Mouse (Mus musculus) heart, postnatal 0 days (tissue): ENCODE data around the gene Commd6. TPM values are rescaled to one million over a fixed set of nuclear protein-coding genes. Genes with fewer than 3 reads are reported as not detected.
"Not testable (repeated sequence)": the region's sequence is repeated elsewhere in the genome, so short reads cannot be mapped to it uniquely, and the experiment has no call there.

Experiments used
- ATAC-seq: fragments of 200-750 bp; cut with Nextera tagmentation; 2 replicates; pipeline ENCODE4 v1.8.0; 2017; ENCODE audit warnings: low read depth, moderate number of reproducible peaks, moderate library complexity; ENCODE audit not compliant: insufficient read depth
- DNase-seq: peaks from one replicate; pipeline ENCODE4 v3.0.0-alpha.2; 2016; ENCODE audit warnings: low spot score
- H3K27ac ChIP-seq: fragments of 300-500 bp; sonication (generic); 2 replicates; pipeline ENCODE4 v1.5.1; 2014; ENCODE audit warnings: low read depth, mild to moderate bottlenecking
- H3K27me3 ChIP-seq: fragments of 300-500 bp; sonication (generic); 2 replicates; pipeline ENCODE4 v1.6.1; 2014; ENCODE audit warnings: low read length, mixed read lengths; ENCODE audit not compliant: control insufficient read depth, insufficient read depth
- H3K36me3 ChIP-seq: fragments of 300-500 bp; sonication (generic); replicated peaks from 2 replicates; pipeline ENCODE4 v1.6.1; 2014; ENCODE audit warnings: low read length, mixed read lengths; ENCODE audit not compliant: control insufficient read depth, insufficient read depth
- H3K4me1 ChIP-seq: fragments of 300-500 bp; sonication (generic); 2 replicates; pipeline ENCODE4 v1.6.1; 2014; ENCODE audit warnings: antibody characterized with exemption; ENCODE audit not compliant: control insufficient read depth, insufficient read depth
- H3K4me2 ChIP-seq: fragments of 300-500 bp; sonication (generic); 2 replicates; pipeline ENCODE4 v1.6.1; 2014; ENCODE audit warnings: low read depth, mild to moderate bottlenecking, low read length, moderate library complexity
- H3K4me3 ChIP-seq: fragments of 300-500 bp; sonication (generic); 2 replicates; pipeline ENCODE4 v1.5.1; 2014; ENCODE audit warnings: low read depth, low read length
- H3K9ac ChIP-seq: fragments of 300-500 bp; sonication (generic); replicated peaks from 2 replicates; pipeline ENCODE4 v1.6.1; 2014; ENCODE audit warnings: low read depth, low read length, mixed read lengths
- H3K9me3 ChIP-seq: fragments of 300-500 bp; sonication (generic); replicated peaks from 2 replicates; pipeline ENCODE4 v1.6.1; 2016; ENCODE audit warnings: low read length; ENCODE audit not compliant: control insufficient read depth
- CTCF ChIP-seq: IDR thresholded peaks from 2 replicates; pipeline ENCODE4 v1.5.1; 2016; ENCODE audit warnings: antibody characterized with exemption, control low read depth, low read depth
- EP300 ChIP-seq: IDR thresholded peaks from 2 replicates; pipeline ENCODE4 v1.6.1; 2016; ENCODE audit warnings: antibody characterized with exemption, low read depth
- WGBS: fragments of 180-500 bp; shearing (Covaris S2); extraction: QIAGEN DNeasy Blood & Tissue Kit; methylation state at CpG from one replicate; pipeline ENCODE4 v1.1.7; 2014; 5-methylcytosine and 5-hydroxymethylcytosine counted together
- polyA plus RNA-seq: library from polyadenylated mRNA; unstranded; fragments of >200 nt; fragmentation: Nextera tagmentation; extraction: Ambion mirVana; gene quantifications from 2 replicates; pipeline ENCODE4 v1.2.1, GENCODE M21; 2015
- total RNA-seq: library from RNA; depleted of rRNA; stranded (reverse); fragments of >200 nt; gene quantifications from 2 replicates; pipeline ENCODE4 v1.2.3, GENCODE M21; 2014; ENCODE audit warnings: low replicate concordance

Commd6 gene
- total and polyA plus RNA-seq, 2 experiments from 2014 or later = 20.7 to 74.8 TPM

- H3K27ac ChIP-seq = no peak overlapping the region
- ATAC-seq (no peak), DNase-seq (no peak)
- no peak overlapping the region for H3K4me3 ChIP-seq
- H3K4me2 ChIP-seq = no peak overlapping the region
- no peak for TF ChIP-seq CTCF
- no peaks in the 10 kb centered on the region for H3K9me3 ChIP-seq
- no peaks in the 10 kb centered on the region for H3K27me3 ChIP-seq
- H3K9ac ChIP-seq = no peak overlapping the region
- no peaks in the 10 kb centered on the region for H3K36me3 ChIP-seq
- peaks cover 6% of the 10 kb centered on the region for H3K4me1 ChIP-seq
- WGBS = 93% methylated on average over 9 of the region's 9 CpGs
Measured at GRCm38 (mm10) chr14:101596691-101597090, 43.8 kb downstream of the Commd6 start.

- no peak for DNase-seq
- Histone ChIP-seq H3K9me3 (no peaks in the 10 kb centered on the region), H3K27me3 (no peaks in the 10 kb centered on the region), H3K4me1 (peaks cover 6% of the 10 kb centered on the region), H3K4me2 (no peak overlapping the region), H3K36me3 (no peaks in the 10 kb centered on the region), H3K9ac (no peak overlapping the region), H3K27ac (no peak overlapping the region), H3K4me3 (no peak overlapping the region)
- no peak for TF ChIP-seq CTCF
- TF ChIP-seq EP300 = no peak
- 71% methylated on average over 13 of the region's 13 CpGs for WGBS
- peak; percentile 33; the same call in 1 of the 2 replicates for ATAC-seq
Measured at GRCm38 (mm10) chr14:101595301-101596080, 45.0 kb downstream of the Commd6 start.

DNA sequence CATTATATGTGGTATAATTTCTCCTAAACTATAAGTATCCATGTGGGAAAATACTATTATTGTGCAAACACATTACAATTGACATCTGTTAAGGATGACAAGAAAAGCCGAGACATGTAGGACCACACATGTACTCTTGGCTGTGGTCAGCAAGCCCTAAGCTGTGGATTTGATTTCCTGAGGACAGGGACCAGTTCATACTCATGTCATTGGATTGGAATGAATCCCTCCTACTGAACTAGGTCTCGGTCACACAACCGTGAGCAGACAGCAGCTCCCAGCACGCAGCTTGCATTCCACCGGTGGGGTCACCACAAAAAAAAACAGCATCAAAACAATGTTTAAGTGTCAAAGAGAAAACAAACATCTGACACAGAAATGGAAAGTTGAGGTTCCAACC is 46.5 kb downstream of the Commd6 start:
- Histone ChIP-seq H3K36me3 (no peaks in the 10 kb centered on the region), H3K4me3 (no peak overlapping the region), H3K27ac (no peak overlapping the region), H3K9ac (no peak overlapping the region), H3K4me2 (no peak overlapping the region), H3K9me3 (no peaks in the 10 kb centered on the region), H3K4me1 (peaks cover 6% of the 10 kb centered on the region), H3K27me3 (no peaks in the 10 kb centered on the region)
- 58% methylated on average over 5 of the region's 5 CpGs for WGBS
- TF ChIP-seq EP300 (no peak), CTCF (no peak)
- DNase-seq (no peak), ATAC-seq (no peak)

DNA sequence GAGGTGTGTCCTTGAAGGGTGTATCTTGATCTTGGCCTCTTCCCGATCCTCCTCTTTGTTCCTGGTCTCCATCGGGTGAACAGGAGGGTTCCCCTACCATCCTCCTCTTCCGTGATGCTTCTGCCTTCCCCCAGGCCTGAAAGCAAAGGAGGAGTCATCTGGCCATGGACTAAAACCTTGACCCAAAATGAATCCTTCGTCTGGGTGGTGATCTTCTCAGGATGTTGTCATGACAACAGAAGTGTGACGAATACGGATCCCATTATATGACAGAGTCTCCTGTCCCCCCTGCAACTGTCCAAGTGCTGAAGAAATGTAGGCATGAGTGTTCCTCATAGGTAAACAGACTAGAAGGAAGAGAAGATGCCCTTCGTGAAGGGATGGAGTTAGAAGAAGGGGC is 47.1 kb downstream of the Commd6 start:
- ATAC-seq (no peak), DNase-seq (no peak)
- WGBS = 84% methylated on average over 7 of the region's 7 CpGs
- no peak overlapping the region for H3K27ac ChIP-seq
- TF ChIP-seq EP300 = no peak
- TF ChIP-seq CTCF = no peak
- H3K4me1 ChIP-seq = peaks cover 6% of the 10 kb centered on the region
- no peaks in the 10 kb centered on the region for H3K27me3 ChIP-seq
- H3K4me2 ChIP-seq = no peak overlapping the region
- H3K9ac ChIP-seq = no peak overlapping the region
- no peak overlapping the region for H3K4me3 ChIP-seq
- H3K9me3 ChIP-seq = no peaks in the 10 kb centered on the region
- no peaks in the 10 kb centered on the region for H3K36me3 ChIP-seq

DNA sequence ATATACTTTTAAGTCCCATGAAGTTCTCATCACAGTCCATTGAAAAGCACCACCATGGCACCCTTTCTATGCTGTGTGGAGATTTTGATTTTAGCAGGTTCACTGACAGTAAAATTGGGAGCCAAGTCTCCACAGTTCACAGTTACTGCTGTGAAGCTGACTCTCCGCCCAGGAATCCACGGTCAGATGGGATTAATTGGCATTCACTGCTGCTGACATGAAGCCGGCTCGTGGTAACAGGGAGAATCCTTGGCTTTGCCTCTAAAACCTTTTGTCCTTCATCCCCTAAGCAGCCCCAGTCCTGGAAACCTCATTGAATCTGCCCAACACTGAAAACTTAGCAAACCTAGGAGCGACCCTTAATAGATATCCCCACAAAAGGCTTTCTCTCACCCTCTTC is 49.4 kb downstream of the Commd6 start:
- TF ChIP-seq CTCF (no peak), EP300 (no peak)
- no peak overlapping the region for H3K27ac ChIP-seq
- ATAC-seq (no peak), DNase-seq (no peak)
- H3K4me1 ChIP-seq = peaks cover 24% of the 10 kb centered on the region
- no peak overlapping the region for H3K9ac ChIP-seq
- H3K36me3 ChIP-seq = no peaks in the 10 kb centered on the region
- H3K4me2 ChIP-seq = no peak overlapping the region
- H3K9me3 ChIP-seq = no peaks in the 10 kb centered on the region
- H3K27me3 ChIP-seq = no peaks in the 10 kb centered on the region
- WGBS = 65% methylated on average over 5 of the region's 5 CpGs
- H3K4me3 ChIP-seq = no peak overlapping the region

DNA sequence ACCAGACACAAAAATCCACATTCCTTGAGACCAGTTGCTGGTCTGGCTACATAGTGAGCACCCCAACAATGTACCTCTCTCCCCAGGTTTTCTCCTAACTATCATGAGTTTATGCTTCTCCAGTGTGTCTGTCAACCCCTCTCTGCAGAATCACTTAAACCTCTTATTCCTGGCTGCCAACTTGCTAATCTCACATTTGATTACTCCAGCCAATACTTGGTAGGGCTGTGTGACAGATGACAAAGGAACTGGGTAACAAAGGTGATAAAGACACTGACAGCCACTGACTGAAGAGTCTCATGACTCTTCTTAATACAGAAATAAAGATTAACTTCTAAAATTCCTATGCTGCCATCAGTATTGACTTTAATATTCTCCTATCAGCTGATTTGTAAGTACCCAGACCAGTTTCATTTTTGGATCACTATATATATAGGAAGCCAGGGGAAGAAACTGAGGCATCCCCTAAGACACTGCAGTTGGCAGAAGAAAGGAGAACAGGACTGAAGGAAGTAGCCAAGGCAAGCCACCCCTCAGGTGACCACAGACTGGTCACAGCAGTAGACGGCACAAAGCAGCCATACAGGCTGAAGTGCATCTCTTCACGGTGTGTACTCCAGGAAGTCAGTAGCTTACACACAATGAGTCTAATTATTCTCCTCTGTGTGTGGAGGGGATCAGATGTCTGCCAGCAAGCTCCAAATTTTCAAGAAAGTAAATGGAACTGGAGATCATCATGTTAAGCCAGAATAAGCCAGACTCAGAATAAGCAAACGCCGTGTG is 52.1 kb downstream of the Commd6 start:
- H3K36me3 ChIP-seq, DNase-seq, H3K9ac ChIP-seq, ATAC-seq, H3K4me3 ChIP-seq, H3K9me3 ChIP-seq, H3K27me3 ChIP-seq, H3K27ac ChIP-seq: not testable (repeated sequence)
- Histone ChIP-seq H3K4me2 (0 out of 2 replicates have a peak overlapping the region, but pooled peaks have one; percentile 1), H3K4me1 (peaks cover 22% of the 10 kb centered on the region)
- 64% methylated on average over 2 of the region's 4 CpGs for WGBS

GRCm38 (mm10) chr14:101587366-101588040 is 53.0 kb downstream of the Commd6 start:
- Histone ChIP-seq H3K27ac (peak overlapping the region; percentile 55), H3K4me1 (peaks cover 22% of the 10 kb centered on the region)
- DNase-seq, H3K4me3 ChIP-seq, H3K36me3 ChIP-seq, H3K9ac ChIP-seq, H3K9me3 ChIP-seq, H3K27me3 ChIP-seq, ATAC-seq, H3K4me2 ChIP-seq: not testable (repeated sequence)
- WGBS = 74% methylated on average over 4 of the region's 6 CpGs
